8 mouse cellular contexts compared by ENCODE assay signal in the genomic region with DNA sequence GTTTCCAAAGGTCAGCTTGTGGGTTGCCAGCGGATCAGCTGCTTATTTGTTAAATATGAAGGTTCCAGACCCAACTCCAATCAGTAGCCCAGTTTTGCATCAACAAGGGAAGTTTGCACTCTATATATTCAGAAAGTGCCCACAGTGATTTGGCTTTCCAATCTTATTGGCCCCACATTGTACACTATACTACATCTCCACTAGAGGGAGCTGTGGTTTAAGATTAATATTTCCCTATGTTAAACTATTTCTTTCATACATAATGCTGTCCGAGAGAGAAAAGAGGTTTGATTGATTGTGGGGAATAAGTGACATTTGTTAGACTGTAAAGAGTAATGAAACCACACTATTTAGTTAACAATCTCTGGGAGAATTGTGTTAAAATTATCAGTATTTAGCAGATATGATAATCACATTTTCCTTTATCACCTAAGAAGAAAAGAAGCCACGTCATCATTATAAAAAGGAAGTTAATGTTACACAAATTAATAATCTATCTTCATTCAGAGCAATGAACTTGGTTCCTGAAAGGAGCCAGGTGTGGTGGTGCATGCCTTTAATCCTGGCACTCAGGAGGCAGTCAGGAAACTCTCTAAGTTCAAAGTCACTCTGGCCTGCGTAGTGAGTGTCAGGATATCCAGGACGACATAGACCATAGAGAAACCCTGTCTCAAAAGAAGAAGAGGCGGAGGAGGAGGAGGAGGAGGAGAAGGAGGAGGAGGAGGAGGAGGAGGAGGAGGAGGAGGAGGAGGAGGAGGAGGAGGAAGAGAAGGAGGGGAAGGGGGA. TPM values are rescaled to one million over a fixed set of nuclear protein-coding genes. Genes with fewer than 3 reads are reported as not detected.
DNase-seq lines count a peak whose midpoint lies in the region; ATAC-seq and TF ChIP-seq lines count a peak whose summit lies in the region.
"Had no signal": no experiment of that assay in that cellular context is flagged by ENCODE, and none has a peak within 500 bp of the region (broad histone marks: within the 10 kb centered on the region; RNA-seq: fewer than 3 reads in every experiment).

No protein-coding gene starts in this region.

- no peak for ATAC-seq in liver, postnatal 0 days
- no peak for ATAC-seq in liver, embryonic 11.5 days (replicated peaks; ENCODE audit: low FRiP score)

- TF ChIP-seq EP300 in liver, postnatal 0 days (IDR thresholded peaks at IDR 0.05; ENCODE audit: low read depth), result no peak

- H3K4me3 ChIP-seq in liver, postnatal 0 days (ENCODE audit: low read depth, low read length), result no peak overlapping the region
- H3K4me3 ChIP-seq in liver, embryonic 11.5 days (ENCODE audit: low read depth, low read length), result no peak overlapping the region
- H3K4me3 ChIP-seq: heart, embryonic 13.5 days had no signal

- no peak for DNase-seq in liver, postnatal 0 days
- DNase-seq in liver, embryonic 11.5 days (ENCODE audit: low spot score), result no peak
- peak; percentile 67 for DNase-seq in NIH3T3 (ENCODE audit: low read depth)
- peak; percentile 17 for DNase-seq in embryo, embryonic 11.5 days (ENCODE audit: low read depth, low spot score)
- DNase-seq in naive thymus-derived CD4-positive, alpha-beta T cell, adult 2 months (ENCODE audit: low read depth), result peak; percentile 66
- DNase-seq in adrenal gland, postnatal 25 days, result no peak
- no peak for DNase-seq in right cerebral cortex, adult 2 months (ENCODE audit: low spot score in 2 of 2)

- no peaks in the 10 kb centered on the region for H3K27me3 ChIP-seq in liver, postnatal 0 days (ENCODE audit: insufficient read depth, low read length)
- H3K27me3 ChIP-seq in liver, embryonic 11.5 days (replicated peaks; ENCODE audit: control insufficient read depth, insufficient read depth, low read length), result no peaks in the 10 kb centered on the region
- H3K27me3 ChIP-seq: heart, embryonic 13.5 days had no signal

- no peak overlapping the region for H3K4me2 ChIP-seq in liver, postnatal 0 days (ENCODE audit: low read depth, low read length)
- H3K4me2 ChIP-seq in liver, embryonic 11.5 days, result no peak overlapping the region
- H3K4me2 ChIP-seq: heart, embryonic 13.5 days had no signal

- H3K27ac ChIP-seq in liver, postnatal 0 days (ENCODE audit: low read depth), result no peak overlapping the region
- no peak overlapping the region for H3K27ac ChIP-seq in liver, embryonic 11.5 days (ENCODE audit: low read depth, low read length)
- H3K27ac ChIP-seq: heart, embryonic 13.5 days had no signal

- H3K4me1 ChIP-seq in liver, postnatal 0 days (ENCODE audit: insufficient read depth), result no peaks in the 10 kb centered on the region
- H3K4me1 ChIP-seq in liver, embryonic 11.5 days (replicated peaks; ENCODE audit: control insufficient read depth, insufficient read depth, low read length), result no peaks in the 10 kb centered on the region

- no peaks in the 10 kb centered on the region for H3K36me3 ChIP-seq in liver, postnatal 0 days (replicated peaks; ENCODE audit: insufficient read depth, low read length)
- no peaks in the 10 kb centered on the region for H3K36me3 ChIP-seq in liver, embryonic 11.5 days (ENCODE audit: control insufficient read depth, insufficient read depth, low read length)
- H3K36me3 ChIP-seq: heart, embryonic 13.5 days had no signal

- no peaks in the 10 kb centered on the region for H3K9me3 ChIP-seq in liver, postnatal 0 days (ENCODE audit: low read length)
- H3K9me3 ChIP-seq in liver, embryonic 11.5 days (ENCODE audit: control insufficient read depth, low read length), result no peaks in the 10 kb centered on the region
- H3K9me3 ChIP-seq: heart, embryonic 13.5 days had no signal

- peak; percentile 70 for TF ChIP-seq CTCF in liver, postnatal 0 days (IDR thresholded peaks at IDR 0.05; ENCODE audit: low read depth)

- WGBS in liver, postnatal 0 days (ENCODE audit: insufficient replicate concordance), result 35% methylated on average over 6 of the region's 6 CpGs
- 25% methylated on average over 5 of the region's 6 CpGs for WGBS in liver, embryonic 11.5 days

- H3K9ac ChIP-seq in liver, postnatal 0 days (replicated peaks), result no peak overlapping the region
- no peak overlapping the region for H3K9ac ChIP-seq in liver, embryonic 11.5 days (ENCODE audit: low read depth, low read length)
- H3K9ac ChIP-seq: heart, embryonic 13.5 days had no signal

RNA-seq across cellular contexts. Expression of a gene that starts 44.8 kb away (rescaled TPM):
- 59.9 and 64.7 TPM in 2 replicates for polyA plus RNA-seq in liver, postnatal 0 days (2015; fragmentation: Nextera tagmentation; extraction: Ambion mirVana)
- polyA plus RNA-seq in liver, embryonic 11.5 days (2014; fragmentation: Nextera tagmentation; extraction: Ambion mirVana), result 44.9 and 45.3 TPM in 2 replicates
- total RNA-seq in adrenal gland, postnatal 25 days (2021), result 51.2 and 59.3 TPM in 2 replicates

RNA-seq across cellular contexts. Expression of a gene that starts 51.4 kb away (rescaled TPM):
- polyA plus RNA-seq in liver, postnatal 0 days (2015; fragmentation: Nextera tagmentation; extraction: Ambion mirVana), result 0.07 TPM in 1 of 2 replicates, not detected in the other
- polyA plus RNA-seq in liver, embryonic 11.5 days (2014; fragmentation: Nextera tagmentation; extraction: Ambion mirVana), result 0.23 and 0.25 TPM in 2 replicates
- 1.2 and 1.6 TPM in 2 replicates for total RNA-seq in adrenal gland, postnatal 25 days (2021)

Comparison
In these comparisons a context has a peak if more than half of its experiments do, and no peak if none do; other contexts are left out.
1. DNase-seq: peak in NIH3T3 (single experiment), embryo, embryonic 11.5 days (single experiment) and naive thymus-derived CD4-positive, alpha-beta T cell, adult 2 months (single experiment); none in liver, postnatal 0 days (single experiment), liver, embryonic 11.5 days (single experiment), adrenal gland, postnatal 25 days (single experiment) and right cerebral cortex, adult 2 months (0 of 2).